Mouse (Mus musculus) kidney, embryonic 16.5 days (tissue): Measurements from ENCODE around the gene Ttl. TPM values are rescaled to one million over a fixed set of nuclear protein-coding genes. Genes with fewer than 3 reads are reported as not detected.

ENCODE experiments used
- ATAC-seq: fragments of 200-750 bp; cut with Nextera tagmentation; 2 replicates; pipeline ENCODE4 v1.8.0; 2017; ENCODE audit warnings: moderate TSS enrichment; ENCODE audit not compliant: low FRiP score, low TSS enrichment
- H3K27ac ChIP-seq: fragments of 300-500 bp; sonication (generic); 2 replicates; pipeline ENCODE4 v1.5.1; 2014; ENCODE audit warnings: low read length
- H3K27me3 ChIP-seq: fragments of 300-500 bp; sonication (generic); 2 replicates; pipeline ENCODE4 v1.6.1; 2014; ENCODE audit warnings: low read length, control low read depth, mixed read lengths; ENCODE audit not compliant: insufficient read depth
- H3K36me3 ChIP-seq: fragments of 300-500 bp; sonication (generic); 2 replicates; pipeline ENCODE4 v1.6.1; 2014; ENCODE audit warnings: low read length, control low read depth, mixed read lengths; ENCODE audit not compliant: insufficient read depth
- H3K4me1 ChIP-seq: fragments of 300-500 bp; sonication (generic); 2 replicates; pipeline ENCODE4 v1.6.1; 2014; ENCODE audit warnings: low read length, control low read depth, mixed read lengths; ENCODE audit not compliant: insufficient read depth
- H3K4me2 ChIP-seq: fragments of 300-500 bp; sonication (generic); replicated peaks from 2 replicates; pipeline ENCODE4 v1.6.1; 2014; ENCODE audit warnings: low read depth, low read length
- H3K4me3 ChIP-seq: fragments of 300-500 bp; sonication (generic); 2 replicates; pipeline ENCODE4 v1.5.1; 2014; ENCODE audit warnings: mild to moderate bottlenecking, low read length
- H3K9ac ChIP-seq: fragments of 300-500 bp; sonication (generic); replicated peaks from 2 replicates; pipeline ENCODE4 v1.6.1; 2014; ENCODE audit warnings: low read length
- H3K9me3 ChIP-seq: fragments of 300-500 bp; sonication (generic); 2 replicates; pipeline ENCODE4 v1.6.1; 2016; ENCODE audit warnings: low read length, control low read depth
- WGBS: fragments of 180-500 bp; shearing (Covaris S2); extraction: QIAGEN DNeasy Blood & Tissue Kit; methylation state at CpG from one replicate; pipeline ENCODE4 v1.1.7; 2014; 5-methylcytosine and 5-hydroxymethylcytosine counted together
- polyA plus RNA-seq: library from polyadenylated mRNA; unstranded; fragments of >200 nt; fragmentation: Nextera tagmentation; extraction: Ambion mirVana; gene quantifications from 2 replicates; pipeline ENCODE4 v1.2.1, GENCODE M21; 2015

Gene Ttl
- polyA plus RNA-seq, 1 experiment from 2014 or later, result 13.4 TPM

- no peak overlapping the region for H3K9ac ChIP-seq
- 0 out of 2 replicates have a peak overlapping the region, but pooled peaks have one; percentile 45 for H3K27ac ChIP-seq
- H3K27me3 ChIP-seq, result no peaks in the 10 kb centered on the region
- no peak overlapping the region for H3K4me2 ChIP-seq
- H3K36me3 ChIP-seq, result peaks cover 39% of the 10 kb centered on the region
- ATAC-seq, result no peak
- H3K4me1 ChIP-seq, result no peaks in the 10 kb centered on the region
- WGBS, result 69% methylated on average over 2 of the region's 2 CpGs
- H3K9me3 ChIP-seq, result no peaks in the 10 kb centered on the region
- no peak overlapping the region for H3K4me3 ChIP-seq
Measured at GRCm38 (mm10) chr2:129079194-129079593, 13.5 kb downstream of the Ttl start.

GRCm38 (mm10) chr2:129081097-129081496 lies 15.4 kb downstream of the Ttl start:
- WGBS, result 71% methylated on average over 13 of the region's 13 CpGs
- H3K9me3 ChIP-seq, result peaks cover 5% of the 10 kb centered on the region; the same call in 1 of the 2 replicates
- H3K4me2 ChIP-seq, result no peak overlapping the region
- H3K9ac ChIP-seq, result no peak overlapping the region
- no peak overlapping the region for H3K27ac ChIP-seq
- no peak for ATAC-seq
- H3K4me3 ChIP-seq, result no peak overlapping the region
- H3K36me3 ChIP-seq, result peaks cover 52% of the 10 kb centered on the region
- H3K27me3 ChIP-seq, result no peaks in the 10 kb centered on the region
- H3K4me1 ChIP-seq, result no peaks in the 10 kb centered on the region

DNA sequence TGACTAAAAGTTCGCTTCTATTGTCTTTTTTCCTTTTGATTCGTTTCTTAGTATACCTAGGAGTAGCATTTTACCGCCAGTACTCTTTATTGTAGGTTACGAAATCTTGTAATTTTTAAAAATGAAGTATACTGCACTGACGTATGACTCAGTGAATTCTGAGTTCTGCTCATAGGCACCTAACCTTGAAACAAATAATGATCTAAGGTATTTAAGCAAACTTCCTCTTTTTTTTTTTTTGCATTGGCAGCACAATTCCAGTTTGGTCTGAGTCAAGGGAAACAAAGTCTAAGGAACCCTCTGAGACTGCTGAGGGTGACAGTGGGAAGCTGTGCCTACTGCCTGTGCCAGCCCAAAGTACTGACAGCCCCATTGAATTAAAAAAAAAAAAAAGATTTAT lies 17.8 kb downstream of the Ttl start:
- Histone ChIP-seq H3K9me3 (peaks cover 5% of the 10 kb centered on the region; the same call in 1 of the 2 replicates), H3K27me3 (no peaks in the 10 kb centered on the region), H3K36me3 (peaks cover 47% of the 10 kb centered on the region), H3K27ac (no peak overlapping the region), H3K4me3 (no peak overlapping the region), H3K4me2 (no peak overlapping the region), H3K9ac (no peak overlapping the region), H3K4me1 (no peaks in the 10 kb centered on the region)
- whole genome bisulfite sequencing, result 90% methylated on average over 5 of the region's 5 CpGs
- ATAC-seq, result no peak

- Histone ChIP-seq H3K4me2 (no peak overlapping the region), H3K27ac (no peak overlapping the region), H3K4me3 (no peak overlapping the region), H3K9me3 (peaks cover 5% of the 10 kb centered on the region; the same call in 1 of the 2 replicates), H3K9ac (no peak overlapping the region), H3K36me3 (peaks cover 47% of the 10 kb centered on the region), H3K27me3 (no peaks in the 10 kb centered on the region), H3K4me1 (no peaks in the 10 kb centered on the region)
- WGBS, result 52% methylated on average over 2 of the region's 2 CpGs
- no peak for ATAC-seq
Measured at GRCm38 (mm10) chr2:129084959-129085358, 19.2 kb downstream of the Ttl start.

- no peak overlapping the region for H3K9ac ChIP-seq
- no peaks in the 10 kb centered on the region for H3K4me1 ChIP-seq
- WGBS, result 94% methylated on average over 1 of the region's 1 CpGs
- H3K4me3 ChIP-seq, result no peak overlapping the region
- peaks cover 34% of the 10 kb centered on the region for H3K36me3 ChIP-seq
- no peak overlapping the region for H3K27ac ChIP-seq
- H3K4me2 ChIP-seq, result no peak overlapping the region
- ATAC-seq, result no peak
- H3K9me3 ChIP-seq, result peaks cover 5% of the 10 kb centered on the region; the same call in 1 of the 2 replicates
- no peaks in the 10 kb centered on the region for H3K27me3 ChIP-seq
Measured at GRCm38 (mm10) chr2:129087520-129087919, 21.8 kb downstream of the Ttl start.

DNA sequence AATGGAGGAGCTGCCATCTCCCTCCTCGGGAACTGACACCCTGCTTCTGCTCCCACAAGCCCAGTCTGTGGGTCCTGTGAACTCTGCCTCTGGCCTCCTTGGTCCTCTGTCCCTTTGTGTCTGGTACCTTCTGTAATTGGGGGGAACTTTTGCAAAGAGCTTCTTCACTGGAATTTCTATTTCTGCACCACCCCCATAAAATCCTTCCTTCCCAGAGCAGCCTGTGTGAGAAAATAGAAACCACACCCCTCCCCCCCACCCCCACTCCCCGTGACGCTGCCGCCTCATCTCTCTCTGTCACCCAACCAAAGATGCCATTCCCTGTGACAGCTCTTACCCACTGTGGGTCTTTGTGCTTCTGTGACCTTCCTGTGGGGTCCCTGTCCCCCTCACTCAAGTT lies 24.6 kb downstream of the Ttl start:
- no peaks in the 10 kb centered on the region for H3K27me3 ChIP-seq
- H3K4me1 ChIP-seq, result no peaks in the 10 kb centered on the region
- no peak overlapping the region for H3K9ac ChIP-seq
- H3K27ac ChIP-seq, result no peak overlapping the region
- no peak for ATAC-seq
- peaks cover 3% of the 10 kb centered on the region; the same call in 1 of the 2 replicates for H3K9me3 ChIP-seq
- peaks cover 32% of the 10 kb centered on the region for H3K36me3 ChIP-seq
- 65% methylated on average over 4 of the region's 4 CpGs for WGBS
- H3K4me2 ChIP-seq, result no peak overlapping the region
- no peak overlapping the region for H3K4me3 ChIP-seq

DNA sequence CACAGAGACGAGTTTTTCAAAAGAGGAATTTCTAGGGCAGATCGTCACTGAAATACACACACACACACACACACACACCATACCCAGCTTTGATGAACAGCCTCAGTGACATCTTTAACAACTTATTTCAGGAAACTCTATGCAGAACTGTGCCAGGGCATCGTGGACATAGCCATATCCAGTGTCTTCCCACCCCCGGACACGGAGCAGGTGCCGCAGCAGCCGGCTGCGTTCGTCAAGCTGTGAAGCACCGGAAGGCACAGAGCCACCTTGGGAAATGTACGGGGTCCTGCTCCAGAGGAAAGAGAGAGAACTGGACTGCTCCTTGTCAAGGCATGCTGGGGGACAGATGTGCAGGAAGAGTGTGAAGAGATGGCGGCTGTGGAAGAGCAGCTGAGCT lies 27.1 kb downstream of the Ttl start:
- no peaks in the 10 kb centered on the region for H3K27me3 ChIP-seq
- H3K36me3 ChIP-seq, result peaks cover 15% of the 10 kb centered on the region
- H3K4me1 ChIP-seq, result no peaks in the 10 kb centered on the region
- no peak overlapping the region for H3K4me2 ChIP-seq
- ATAC-seq, result no peak
- no peak overlapping the region for H3K27ac ChIP-seq
- H3K9me3 ChIP-seq, result no peaks in the 10 kb centered on the region
- no peak overlapping the region for H3K9ac ChIP-seq
- H3K4me3 ChIP-seq, result no peak overlapping the region
- WGBS, result 72% methylated on average over 12 of the region's 12 CpGs

DNA sequence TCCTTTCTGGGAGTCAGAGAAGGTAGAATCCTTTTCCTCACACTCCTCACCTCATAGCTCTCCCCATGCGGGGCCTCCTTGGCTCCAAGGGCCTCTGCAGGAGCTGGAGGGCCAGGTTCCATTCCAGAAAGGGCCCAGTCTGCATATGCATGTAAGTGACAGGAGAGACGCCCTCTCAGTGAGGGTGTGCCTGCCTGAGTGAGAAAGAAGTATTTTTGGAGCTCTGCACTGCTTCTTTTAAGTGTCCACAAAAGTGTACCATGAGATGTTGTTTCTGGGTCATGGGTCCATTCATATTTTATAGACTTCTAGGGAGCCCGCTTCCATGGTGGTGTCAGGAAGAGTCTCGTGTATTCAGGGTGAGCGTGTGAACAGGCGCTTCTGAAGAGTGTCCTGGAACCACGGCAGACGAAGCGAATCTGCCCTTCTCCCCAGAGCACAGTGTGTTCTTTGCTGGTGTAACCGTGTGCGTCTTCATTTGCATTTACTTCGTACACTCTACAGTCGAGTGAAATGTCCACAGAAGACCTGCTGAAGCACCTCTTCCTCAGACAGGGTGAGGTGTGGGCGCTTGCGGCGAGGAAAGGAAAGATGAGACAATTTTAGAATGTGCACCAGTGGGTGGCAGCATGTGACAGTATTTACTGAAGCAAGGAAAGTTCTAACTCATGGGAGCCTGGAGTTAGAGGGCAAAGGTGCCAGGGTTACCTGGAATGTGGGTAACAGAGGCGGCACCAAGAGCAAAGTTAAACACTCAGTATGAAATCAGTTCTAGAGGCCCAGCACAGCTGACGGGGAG lies 28.4 kb downstream of the Ttl start:
- H3K36me3 ChIP-seq, result peaks cover 9% of the 10 kb centered on the region
- 0 out of 2 replicates have a peak, but pooled peaks have one; percentile 15 for ATAC-seq
- H3K4me3 ChIP-seq, result no peak overlapping the region
- WGBS, result 90% methylated on average over 18 of the region's 18 CpGs
- no peak overlapping the region for H3K4me2 ChIP-seq
- H3K4me1 ChIP-seq, result no peaks in the 10 kb centered on the region
- H3K27me3 ChIP-seq, result no peaks in the 10 kb centered on the region
- H3K9me3 ChIP-seq, result no peaks in the 10 kb centered on the region
- no peak overlapping the region for H3K9ac ChIP-seq
- no peak overlapping the region for H3K27ac ChIP-seq

DNA sequence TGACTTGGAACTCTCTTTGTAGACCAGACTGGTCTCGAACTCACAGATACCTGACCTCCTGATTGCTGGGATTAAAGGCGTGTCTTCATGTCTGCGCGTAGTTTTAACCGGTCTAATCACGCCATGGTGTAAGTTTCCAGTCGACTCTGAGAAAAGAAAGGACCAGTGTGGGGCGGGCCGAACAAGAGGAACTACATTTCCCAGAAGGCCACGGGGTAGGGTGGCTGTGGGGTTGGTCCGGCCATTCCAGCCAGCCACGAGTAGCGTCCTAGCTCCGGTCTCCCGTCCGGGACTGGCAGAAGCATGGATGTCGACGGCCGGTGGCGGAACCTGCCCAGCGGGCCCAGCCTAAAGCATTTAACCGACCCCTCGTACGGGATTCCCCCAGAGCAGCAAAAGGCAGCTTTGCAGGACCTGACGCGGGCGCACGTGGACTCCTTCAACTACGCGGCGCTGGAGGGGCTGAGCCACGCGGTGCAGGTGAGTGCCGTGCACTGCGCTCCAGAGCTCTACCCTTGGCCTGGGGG lies 35.1 kb downstream of the Ttl start, which contains the start of gene Polr1b:
TSS of gene Polr1b (plus strand) at position 212 of the 527 bp plus-strand sequence.
- ATAC-seq, result peak; percentile 99
- Histone ChIP-seq H3K27me3 (no peaks in the 10 kb centered on the region), H3K36me3 (peaks cover 20% of the 10 kb centered on the region), H3K4me1 (peaks cover 11% of the 10 kb centered on the region), H3K9ac (peak within 1 kb of the TSS; percentile 80), H3K27ac (no peak within 1 kb of the TSS), H3K9me3 (no peaks in the 10 kb centered on the region), H3K4me3 (peak within 1 kb of the TSS; percentile 83), H3K4me2 (peak within 1 kb of the TSS; percentile 79)
- WGBS, result 0% methylated on average over 35 of the region's 35 CpGs

GRCm38 (mm10) chr2:129112924-129113323 lies 47.2 kb downstream of the Ttl start:
- no peak overlapping the region for H3K27ac ChIP-seq
- no peak overlapping the region for H3K9ac ChIP-seq
- no peaks in the 10 kb centered on the region for H3K9me3 ChIP-seq
- 95% methylated on average over 5 of the region's 5 CpGs for WGBS
- H3K4me1 ChIP-seq, result no peaks in the 10 kb centered on the region; the same call in 1 of the 2 replicates
- no peak overlapping the region for H3K4me2 ChIP-seq
- ATAC-seq, result no peak
- peaks cover 73% of the 10 kb centered on the region for H3K36me3 ChIP-seq
- no peaks in the 10 kb centered on the region for H3K27me3 ChIP-seq
- no peak overlapping the region for H3K4me3 ChIP-seq
